Mouse (Mus musculus): Measurements from ENCODE around the gene Cd96.

Gene Cd96

DNA sequence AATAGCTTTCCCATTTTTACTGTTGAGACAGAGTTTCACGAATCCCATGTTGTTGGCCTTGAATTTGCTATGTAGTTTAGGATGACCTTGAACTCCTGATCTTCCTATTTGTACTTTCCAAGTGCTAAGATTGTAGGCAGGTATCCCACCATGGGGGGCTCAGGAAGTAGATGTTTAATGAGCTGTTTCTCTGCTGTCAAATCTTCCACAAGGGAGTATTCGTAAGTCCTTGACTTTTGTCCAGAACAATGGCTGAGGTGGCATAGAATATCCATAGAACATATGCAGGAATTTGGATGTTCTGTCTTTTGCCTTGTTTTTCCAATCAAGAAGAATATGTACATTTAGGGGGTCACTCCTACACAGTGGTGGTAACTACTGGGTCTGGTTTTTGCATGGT lies 73.1 kb downstream of the Cd96 start:
- DNase-seq (ENCODE audit: low spot score in 2 of 2) = no peak

DNA sequence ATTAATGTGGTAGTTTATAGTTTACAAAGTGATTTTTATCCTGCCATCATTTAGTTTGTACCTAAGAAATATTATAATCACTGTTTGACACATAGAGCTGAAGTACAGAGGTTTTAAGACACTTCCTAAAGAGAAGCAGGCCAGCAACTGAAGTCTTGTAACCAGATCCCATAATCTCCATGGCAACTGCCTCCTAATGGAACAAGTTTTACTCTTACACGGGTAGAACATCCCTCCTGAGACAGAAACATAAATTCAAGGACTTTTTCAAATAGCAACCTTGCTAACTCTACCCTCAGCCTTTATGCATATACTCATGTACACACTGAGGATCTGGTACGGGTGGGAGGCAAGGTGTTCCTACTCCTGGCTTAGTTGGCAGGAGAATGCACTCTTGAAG lies 83.8 kb downstream of the Cd96 start:
- DNase-seq (ENCODE audit: low spot score in 2 of 2) = no peak

GRCm38 (mm10) chr16:46033896-46034295 lies 86.2 kb downstream of the Cd96 start:
- DNase-seq (ENCODE audit: low spot score in 2 of 2) = no peak

GRCm38 (mm10) chr16:46022958-46023491 lies 97.0 kb downstream of the Cd96 start:
- no peak for DNase-seq (ENCODE audit: low spot score in 2 of 2)

DNA sequence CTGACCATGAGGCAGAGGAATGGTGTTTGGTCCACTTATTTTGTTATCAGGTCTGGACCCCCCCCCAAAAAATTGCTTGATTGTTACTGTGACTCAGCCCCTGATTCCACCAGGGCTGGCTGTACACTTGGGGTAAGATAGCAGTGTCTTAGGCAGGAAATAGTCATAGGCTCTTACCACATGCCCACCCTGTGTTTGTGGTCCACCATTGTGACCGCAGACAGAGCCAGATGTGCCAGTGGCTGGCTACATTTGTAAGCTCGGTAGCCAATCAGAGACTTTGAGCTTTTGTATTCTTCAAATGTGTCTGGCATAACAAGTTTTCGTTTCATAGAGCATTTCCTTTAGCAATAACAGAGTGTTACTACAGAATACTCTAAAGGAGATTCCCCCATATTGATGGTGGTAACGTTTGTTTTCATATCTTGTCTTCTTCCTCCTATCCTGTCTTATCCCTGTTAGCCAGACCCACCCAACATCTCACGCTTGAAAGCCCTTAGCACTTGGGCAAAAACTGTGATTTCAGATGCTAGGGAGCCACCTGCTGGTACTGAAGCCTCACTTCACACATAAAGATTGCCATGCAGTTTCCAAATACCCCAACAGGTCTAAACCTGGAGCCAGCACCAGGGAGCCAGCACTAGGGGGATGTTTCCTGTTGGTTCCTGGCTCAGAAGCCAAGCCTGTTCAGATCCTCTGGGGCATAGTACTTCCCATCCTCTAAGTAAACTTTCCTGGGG lies 97.7 kb downstream of the Cd96 start:
- peak; percentile 32 to 54 for DNase-seq (ENCODE audit: low spot score in 2 of 2)

DNA sequence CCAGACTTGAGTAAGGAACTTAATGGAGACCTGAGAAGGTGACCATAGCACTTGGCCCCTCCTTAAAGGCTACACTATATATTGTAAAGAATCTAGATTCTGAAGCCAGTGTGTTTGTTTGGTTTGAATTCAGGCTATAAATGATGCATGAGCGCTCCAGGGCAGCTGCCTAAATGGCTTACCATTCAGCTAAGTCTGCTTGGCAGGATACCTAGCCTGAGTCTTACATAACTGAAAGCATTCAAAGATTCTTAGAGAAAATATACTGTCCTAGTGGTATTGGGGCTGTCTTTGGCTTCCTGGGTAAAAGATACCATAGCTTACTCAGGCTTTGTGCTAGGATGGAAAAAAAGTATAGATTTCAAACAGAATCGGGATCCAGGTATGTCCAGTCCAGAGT lies 98.7 kb downstream of the Cd96 start:
- DNase-seq (ENCODE audit: low spot score in 2 of 2) = no peak

DNA sequence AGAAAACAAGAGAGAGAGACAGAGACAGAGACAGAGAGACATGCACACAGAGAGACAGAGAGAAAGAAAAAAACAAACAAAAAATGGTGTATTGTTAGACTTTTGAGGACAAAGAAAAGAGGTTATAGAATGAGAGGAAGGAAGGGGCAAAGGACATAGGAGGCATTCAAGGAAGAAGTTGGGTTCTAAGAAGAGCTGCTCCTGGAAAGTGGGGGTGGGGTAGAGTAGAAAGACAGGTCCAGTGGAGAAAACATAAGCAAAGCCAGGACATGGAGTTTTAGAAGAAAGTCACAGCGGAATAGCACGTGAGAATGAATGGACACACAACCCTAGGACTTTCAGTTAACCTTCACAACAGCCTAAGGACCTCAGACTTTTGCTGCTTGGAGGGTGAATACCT lies 99.7 kb downstream of the Cd96 start:
- DNase-seq (ENCODE audit: low spot score in 2 of 2) = no peak

- no peak for DNase-seq (ENCODE audit: low spot score in 2 of 2)
These were observed 100.3 kb downstream of the Cd96 start for GRCm38 (mm10) chr16:46019799-46020198.

DNA sequence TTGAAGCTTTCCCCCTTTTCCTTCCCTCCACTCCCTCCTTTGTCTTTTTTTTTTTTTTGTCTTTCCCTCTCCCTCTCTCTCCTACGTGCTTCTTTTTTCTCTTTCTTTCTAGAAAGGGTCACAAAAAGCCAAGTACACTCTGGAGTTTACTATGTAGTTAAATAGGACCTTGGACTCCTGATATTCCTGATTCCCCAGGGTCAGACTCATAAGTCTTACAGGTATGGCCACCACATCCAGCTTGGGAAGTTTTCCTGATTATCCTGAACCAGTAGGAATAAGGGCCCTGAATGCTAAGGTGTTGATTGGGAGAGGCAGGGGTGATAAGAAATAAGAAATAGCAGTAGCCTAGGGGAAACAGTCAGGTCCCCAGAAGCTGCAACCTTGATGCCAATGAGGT lies 100.7 kb downstream of the Cd96 start:
- no peak for DNase-seq (ENCODE audit: low spot score in 2 of 2)

DNA sequence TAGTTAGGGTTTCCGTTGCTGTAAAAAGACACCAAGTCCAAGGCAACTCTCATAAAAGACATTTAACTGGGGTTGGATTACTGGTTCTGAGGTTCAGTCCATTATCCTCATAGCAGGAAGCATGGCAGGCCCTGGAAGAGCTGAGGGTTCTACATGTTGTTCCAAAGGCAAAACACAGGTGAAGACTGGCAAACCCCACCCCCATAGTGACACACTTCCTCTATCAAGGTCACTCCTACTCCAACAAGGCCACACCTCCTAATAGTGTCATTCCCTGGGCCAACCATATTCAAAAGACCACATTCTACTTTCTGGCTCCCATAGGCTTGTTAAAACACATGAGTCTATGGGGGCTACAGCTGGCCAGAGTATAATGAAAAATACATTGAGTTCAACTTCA lies 108.4 kb downstream of the Cd96 start:
- DNase-seq (ENCODE audit: low spot score in 2 of 2) = no peak

DNA sequence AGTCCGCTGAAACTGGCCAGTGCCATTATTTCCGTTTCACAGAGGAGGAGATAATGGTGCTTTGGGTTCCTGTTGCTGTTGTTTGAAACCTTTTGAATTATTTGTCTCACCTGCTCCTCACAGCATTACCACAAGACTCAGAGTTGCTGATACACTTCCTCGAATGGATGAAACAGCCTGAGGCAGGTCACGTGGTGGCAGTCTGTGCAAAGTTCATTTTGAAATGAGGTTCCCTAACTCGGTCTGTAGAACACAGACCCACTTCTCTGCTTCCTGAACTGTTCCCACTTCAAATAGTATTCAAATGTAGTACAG lies 109.2 kb downstream of the Cd96 start:
- DNase-seq (ENCODE audit: low spot score in 2 of 2) = no peak

GRCm38 (mm10) chr16:46010153-46010905 lies 109.7 kb downstream of the Cd96 start, which contains the start of gene Plcxd2:
Gene Plcxd2 (minus strand): TSS chr16:46010218.
- peak; percentile 88 to 92 for DNase-seq (ENCODE audit: low spot score in 2 of 2)

GRCm38 (mm10) chr16:46009717-46010116 lies 110.3 kb downstream of the Cd96 start:
- peak in 1 of 2 experiments; percentile 27 for DNase-seq (ENCODE audit: low spot score in 2 of 2)

- DNase-seq (ENCODE audit: low spot score in 2 of 2) = no peak
These were observed 111.3 kb downstream of the Cd96 start for GRCm38 (mm10) chr16:46008766-46009165.

- DNase-seq (ENCODE audit: low spot score in 2 of 2) = peak in 1 of 2 experiments; percentile 18
These were observed 111.9 kb downstream of the Cd96 start for GRCm38 (mm10) chr16:46008036-46008605.

DNA sequence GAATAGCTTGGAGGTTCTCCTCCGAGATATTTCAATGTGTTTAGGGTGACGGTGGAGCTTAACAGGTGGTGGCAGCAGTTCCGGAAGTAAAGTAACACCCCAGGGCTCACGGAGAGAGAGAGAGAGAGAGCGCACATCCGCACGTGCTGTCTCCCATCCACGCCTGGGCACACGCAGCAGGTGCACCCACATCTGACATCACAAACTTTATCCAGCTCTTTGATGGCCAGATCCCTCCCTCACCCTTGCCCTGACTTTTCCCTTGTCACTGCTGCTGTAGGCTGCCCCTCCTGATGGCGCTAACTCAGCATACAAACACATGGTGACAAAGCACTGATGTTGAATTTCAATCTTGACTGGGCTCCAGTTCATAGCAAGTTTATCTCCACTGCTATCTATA lies 113.8 kb downstream of the Cd96 start:
- no peak for DNase-seq (ENCODE audit: low spot score in 2 of 2)

DNA sequence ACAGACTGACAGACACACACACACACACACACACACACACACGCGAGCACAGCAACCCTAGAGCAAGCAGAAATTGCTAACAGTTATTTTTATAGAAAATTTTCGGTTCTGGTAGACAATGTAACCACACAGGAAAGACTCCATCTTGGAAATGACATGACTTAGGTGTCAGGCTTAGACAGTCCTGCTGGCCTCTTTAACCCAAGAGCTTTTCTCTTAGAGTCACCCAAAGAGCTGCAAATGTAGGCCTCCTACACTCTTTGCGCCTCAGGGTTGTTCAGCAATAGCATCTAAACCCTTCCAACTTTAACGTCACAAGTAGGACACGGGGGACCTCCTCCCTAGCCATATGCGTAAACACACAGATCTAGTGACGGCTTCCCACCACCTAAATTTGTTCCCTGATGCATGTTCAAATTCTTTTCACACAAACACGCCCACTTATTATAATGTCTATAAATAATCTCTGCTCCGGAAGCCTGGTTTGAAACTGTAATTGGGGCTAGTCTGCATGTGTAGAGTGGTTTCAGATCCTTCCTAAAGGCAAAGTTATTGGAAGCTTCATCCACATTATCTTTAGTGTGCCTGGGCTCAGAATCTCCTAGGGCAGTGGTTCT lies 118.4 kb downstream of the Cd96 start:
- DNase-seq (ENCODE audit: low spot score in 2 of 2) = no peak

GRCm38 (mm10) chr16:46000976-46001375 lies 119.1 kb downstream of the Cd96 start:
- no peak for DNase-seq (ENCODE audit: low spot score in 2 of 2)

GRCm38 (mm10) chr16:45999374-46000191 lies 120.5 kb downstream of the Cd96 start:
- DNase-seq (ENCODE audit: low spot score in 2 of 2) = no peak

GRCm38 (mm10) chr16:45998231-45998630 lies 121.8 kb downstream of the Cd96 start:
- DNase-seq (ENCODE audit: low spot score in 2 of 2) = no peak

DNA sequence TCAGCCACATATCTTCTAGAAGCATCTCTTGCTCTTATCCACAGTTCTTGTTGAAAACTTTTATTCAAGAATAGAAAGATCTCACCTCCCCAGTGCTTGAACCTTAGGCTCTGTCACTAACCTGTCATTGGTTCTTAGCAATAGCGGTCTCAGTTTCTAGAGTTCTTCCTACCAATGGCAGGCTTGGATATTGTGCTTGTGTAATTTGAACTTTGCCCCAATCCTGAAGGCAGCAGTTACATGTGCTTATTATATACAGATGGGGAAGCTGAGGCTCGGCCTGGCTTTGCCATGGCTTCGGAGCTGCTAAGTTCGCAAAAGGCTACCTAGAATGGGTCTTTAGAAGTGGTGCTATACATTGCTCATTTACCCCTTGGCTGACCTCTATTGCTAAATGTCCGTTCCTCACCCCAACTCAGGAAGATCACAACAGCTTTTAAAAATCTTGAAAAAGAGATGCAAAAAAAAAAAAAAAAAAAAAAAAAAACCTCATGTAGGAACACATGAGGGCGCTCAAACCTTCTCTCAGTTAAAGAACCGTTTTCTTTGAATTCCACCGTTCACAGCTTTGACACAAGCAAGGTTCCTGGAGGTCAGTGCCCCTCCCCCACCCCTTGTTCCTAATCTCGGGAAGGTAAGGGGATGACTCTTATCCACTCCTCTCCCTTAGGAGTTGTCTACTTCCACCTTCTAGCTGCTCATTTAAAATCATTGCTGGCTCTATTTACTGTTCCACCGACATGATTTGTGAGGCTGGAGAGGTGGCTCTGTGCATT lies 129.0 kb downstream of the Cd96 start:
- no peak for DNase-seq (ENCODE audit: low spot score in 2 of 2)
